Mouse (Mus musculus): ENCODE data around the gene Arl1.

- TF ChIP-seq POLR2A (IDR thresholded peaks at IDR 0.05; ENCODE audit: low read depth, low read length) (peak; percentile 82), CTCF (IDR thresholded peaks at IDR 0.05; ENCODE audit: borderline replicate concordance, insufficient read depth, low read length) (no peak)
Measured at GRCm38 (mm10) chr10:88730571-88731495, at the start of gene Arl1.

Data from embryonic fibroblast, embryonic 13.5 days (primary cell).